ENCODE assay signal across 9 mouse cellular contexts in the genomic region with DNA sequence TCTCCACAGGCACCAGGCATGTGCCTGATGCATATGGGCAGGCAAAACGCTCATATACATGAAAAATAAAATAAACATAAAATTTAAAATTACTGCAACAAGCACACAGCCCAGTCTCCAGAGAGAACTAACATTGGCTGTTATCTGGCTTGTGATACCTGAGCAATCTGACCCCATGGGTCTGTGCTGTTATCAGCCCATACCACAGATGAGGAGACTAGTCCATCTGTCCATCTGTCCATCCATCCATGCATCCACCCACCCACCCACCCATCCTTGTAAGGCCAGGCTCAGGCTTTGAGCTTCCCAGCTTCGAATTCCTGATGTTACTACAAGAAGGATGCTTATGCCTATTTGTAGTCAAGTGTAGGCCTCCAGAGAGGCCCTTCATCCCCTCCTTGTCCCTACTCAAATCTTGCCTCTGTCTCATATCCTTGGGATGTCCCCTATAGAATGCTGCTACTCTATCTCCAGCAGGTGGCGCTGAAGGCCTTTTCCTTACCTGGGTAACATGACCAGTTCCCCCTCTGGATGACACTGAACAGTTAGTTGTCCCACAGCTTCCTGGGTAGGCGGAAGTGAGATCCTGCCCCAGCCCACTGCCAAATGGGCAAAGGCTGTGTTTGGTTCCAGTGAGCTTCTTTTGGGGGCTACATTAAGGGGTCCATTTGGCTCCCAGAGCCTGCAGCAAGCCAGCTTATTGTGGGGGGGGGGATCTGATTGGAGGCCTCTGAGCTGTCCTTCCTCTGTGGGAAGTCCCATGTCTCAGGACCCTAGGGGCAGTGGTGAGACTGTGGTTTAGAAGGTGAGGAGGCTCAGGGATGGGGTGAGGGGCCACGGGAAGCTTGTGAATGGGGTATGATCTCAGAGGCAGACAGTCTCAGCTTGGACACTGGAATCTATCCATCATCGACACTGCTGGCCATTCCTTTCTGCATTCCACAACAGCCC. TPM values are rescaled to one million over a fixed set of nuclear protein-coding genes. Genes with fewer than 3 reads are reported as not detected.
DNase-seq lines count a peak whose midpoint lies in the region; ATAC-seq and TF ChIP-seq lines count a peak whose summit lies in the region.
"Had no signal": no experiment of that assay in that cellular context is flagged by ENCODE, and none has a peak within 500 bp of the region (broad histone marks: within the 10 kb centered on the region; RNA-seq: fewer than 3 reads in every experiment).

No protein-coding gene starts in this region.

- H3K4me2 ChIP-seq in neural tube, embryonic 15.5 days, result no peak overlapping the region
- H3K4me2 ChIP-seq: heart, embryonic 13.5 days had no signal

- peak; percentile 96 for ATAC-seq in granulocyte monocyte progenitor cell, adult 5-6 weeks (replicated peaks; ENCODE audit: poor library complexity, severe bottlenecking)
- peak; percentile 38 for ATAC-seq in neural tube, embryonic 15.5 days (ENCODE audit: low FRiP score)

- TF ChIP-seq EP300 in MEL (IDR thresholded peaks at IDR 0.05; ENCODE audit: low read depth in 1 of 2, low read length in 2 of 2), result no peak

- no peaks in the 10 kb centered on the region for H3K36me3 ChIP-seq in MEL (ENCODE audit: control insufficient read depth in 1 of 2, insufficient read depth in 2 of 2, low read length in 2 of 2)
- H3K36me3 ChIP-seq in kidney, adult 2 months (ENCODE audit: control insufficient read depth, insufficient read depth, low read length), result no peaks in the 10 kb centered on the region
- H3K36me3 ChIP-seq in neural tube, embryonic 15.5 days, result no peaks in the 10 kb centered on the region
- H3K36me3 ChIP-seq: heart, embryonic 13.5 days had no signal

- TF ChIP-seq RAD21 in MEL (IDR thresholded peaks at IDR 0.05; ENCODE audit: low read depth, low read length), result peak; percentile 83

- no peaks in the 10 kb centered on the region for H3K79me2 ChIP-seq in MEL (ENCODE audit: control insufficient read depth, insufficient read depth, low read length, poor library complexity)

- DNase-seq in B cell, adult 2 months, result peak; percentile 55 to 60
- peak; percentile 91 for DNase-seq in MEL (ENCODE audit: low read depth, low spot score)
- peak; percentile 88 for DNase-seq in cerebellum, postnatal 10 days
- peak; percentile 83 for DNase-seq in kidney, adult 2 months
- DNase-seq in lung, adult 18-20 months, result peak; percentile 34 to 49
- no peak for DNase-seq in urinary bladder, adult 2 months (ENCODE audit: low spot score)

- peaks cover 0 to 4% of the 10 kb centered on the region in 2 experiments; a peak in 1 of 4 replicates for H3K4me1 ChIP-seq in MEL (ENCODE audit: control insufficient read depth in 1 of 2, insufficient read depth in 2 of 2, low read length in 2 of 2)
- H3K4me1 ChIP-seq in kidney, adult 2 months (ENCODE audit: control insufficient read depth, insufficient read depth, low read length), result no peaks in the 10 kb centered on the region
- H3K4me1 ChIP-seq in neural tube, embryonic 15.5 days, result no peaks in the 10 kb centered on the region

- no peaks in the 10 kb centered on the region for H3K27me3 ChIP-seq in MEL (ENCODE audit: control insufficient read depth in 1 of 2, insufficient read depth in 2 of 2, low read length in 2 of 2)
- no peaks in the 10 kb centered on the region for H3K27me3 ChIP-seq in kidney, adult 2 months (replicated peaks; ENCODE audit: control insufficient read depth, insufficient read depth, low read length)
- H3K27me3 ChIP-seq in neural tube, embryonic 15.5 days (replicated peaks), result no peaks in the 10 kb centered on the region; the same call in 1 of the 2 replicates

- no peak for TF ChIP-seq POLR2A in MEL (IDR thresholded peaks at IDR 0.05; ENCODE audit: control insufficient read depth in 1 of 2, insufficient read depth in 1 of 2, low read depth in 1 of 2, low read length in 2 of 2, poor library complexity in 1 of 2)
- no peak for TF ChIP-seq POLR2A in kidney, adult 2 months (IDR thresholded peaks at IDR 0.05; ENCODE audit: low read depth, low read length)

- peak; percentile 57 to 83 (median 75) for TF ChIP-seq CTCF in MEL (IDR thresholded peaks at IDR 0.05 in 2 of 3, conservative IDR thresholded peaks at IDR 0.05 in 1 of 3; ENCODE audit: control insufficient read depth in 1 of 3, insufficient read depth in 1 of 3, low read depth in 2 of 3, low read length in 3 of 3, poor library complexity in 1 of 3, severe bottlenecking in 1 of 3)
- TF ChIP-seq CTCF in kidney, adult 2 months (conservative IDR thresholded peaks at IDR 0.05; ENCODE audit: insufficient read depth, insufficient read length, low read depth, low read length), result peak; percentile 77

- H3K4me3 ChIP-seq in MEL (ENCODE audit: control insufficient read depth in 1 of 2, insufficient read depth in 1 of 2, low read depth in 2 of 2, low read length in 2 of 2), result peak overlapping the region; percentile 21 to 37; a peak in 2 of 4 replicates
- no peak overlapping the region for H3K4me3 ChIP-seq in kidney, adult 2 months (ENCODE audit: insufficient read depth, low read depth, low read length)
- no peak overlapping the region for H3K4me3 ChIP-seq in neural tube, embryonic 15.5 days (replicated peaks)
- H3K4me3 ChIP-seq: heart, embryonic 13.5 days had no signal

- H3K9me3 ChIP-seq in MEL (replicated peaks; ENCODE audit: insufficient read depth, low read length), result no peaks in the 10 kb centered on the region
- no peaks in the 10 kb centered on the region for H3K9me3 ChIP-seq in neural tube, embryonic 15.5 days (replicated peaks)
- H3K9me3 ChIP-seq: heart, embryonic 13.5 days had no signal

- peak overlapping the region; percentile 14; the same call in 1 of the 2 replicates for H3K9ac ChIP-seq in MEL (ENCODE audit: control insufficient read depth, low read depth, low read length, poor library complexity, severe bottlenecking)
- no peak overlapping the region for H3K9ac ChIP-seq in neural tube, embryonic 15.5 days (replicated peaks)
- H3K9ac ChIP-seq: heart, embryonic 13.5 days had no signal

- no peak overlapping the region for H3K27ac ChIP-seq in MEL (ENCODE audit: control insufficient read depth, low read depth, low read length)
- H3K27ac ChIP-seq in kidney, adult 2 months (ENCODE audit: insufficient read depth, low read depth, low read length), result no peak overlapping the region
- no peak overlapping the region for H3K27ac ChIP-seq in neural tube, embryonic 15.5 days (replicated peaks)
- H3K27ac ChIP-seq: heart, embryonic 13.5 days had no signal

- 35% methylated on average over 6 of the region's 6 CpGs for WGBS in kidney, adult 2 months
- WGBS in neural tube, embryonic 15.5 days, result 42% methylated on average over 6 of the region's 6 CpGs

TF ChIP-seq in MEL, 35 proteins besides CTCF, POLR2A, EP300 and RAD21 (continues in another document):
- peak; percentile 69 for TF ChIP-seq ZC3H11A (IDR thresholded peaks at IDR 0.05; ENCODE audit: low read depth, low read length)

RNA-seq across cellular contexts. Expression of gene 2510039O18Rik, which starts 19.5 kb away (rescaled TPM):
- 41.3 and 48.3 TPM in 2 replicates for total RNA-seq in MEL (2012; rRNA removed)
- 10 to 100 TPM in 1 of 2 experiments, not detected in 1; 59.9 TPM for polyA plus RNA-seq in MEL (2012; ENCODE audit: insufficient read depth in 1 of 2, insufficient read length in 2 of 2, low read depth in 1 of 2, low replicate concordance in 2 of 2, missing spikeins in 1 of 2)
- 28.6 and 32.6 TPM in 2 replicates for total RNA-seq in granulocyte monocyte progenitor cell, adult 5-6 weeks (2014; fragmentation: Nextera tagmentation)
- 33.6 and 45.4 TPM in 2 replicates for total RNA-seq in granulocyte monocyte progenitor cell, adult 5-6 weeks (2017)
- polyA plus RNA-seq in kidney, adult 2 months (2012; rRNA removed), result 62.6 and 82.4 TPM in 2 replicates
- polyA plus RNA-seq in neural tube, embryonic 15.5 days (2015; fragmentation: Nextera tagmentation; extraction: Ambion mirVana), result 11.5 and 13.5 TPM in 2 replicates
- polyA plus RNA-seq in urinary bladder, adult 2 months (2012; rRNA removed), result 47.0 and 48.2 TPM in 2 replicates

RNA-seq across cellular contexts. Expression of gene Plod1, which starts 23.6 kb away (rescaled TPM):
- total RNA-seq in MEL (2012; rRNA removed), result 7.2 and 8.2 TPM in 2 replicates
- 10 to 100 TPM in 1 of 2 experiments, not detected in 1; 20.8 TPM for polyA plus RNA-seq in MEL (2012; ENCODE audit: insufficient read depth in 1 of 2, insufficient read length in 2 of 2, low read depth in 1 of 2, low replicate concordance in 2 of 2, missing spikeins in 1 of 2)
- total RNA-seq in granulocyte monocyte progenitor cell, adult 5-6 weeks (2014; fragmentation: Nextera tagmentation), result 6.7 and 7.0 TPM in 2 replicates
- total RNA-seq in granulocyte monocyte progenitor cell, adult 5-6 weeks (2017), result 9.0 and 9.1 TPM in 2 replicates
- 42.1 and 45.9 TPM in 2 replicates for polyA plus RNA-seq in kidney, adult 2 months (2012; rRNA removed)
- 29.2 and 31.8 TPM in 2 replicates for polyA plus RNA-seq in neural tube, embryonic 15.5 days (2015; fragmentation: Nextera tagmentation; extraction: Ambion mirVana)
- 42.5 and 50.1 TPM in 2 replicates for polyA plus RNA-seq in urinary bladder, adult 2 months (2012; rRNA removed)

RNA-seq across cellular contexts. Expression of gene Nppb, which starts 25.4 kb away (rescaled TPM):
- total RNA-seq in MEL (2012; rRNA removed), result not detected in 2 replicates
- not detected for polyA plus RNA-seq in MEL (2012; ENCODE audit: insufficient read depth in 1 of 2, insufficient read length in 2 of 2, low read depth in 1 of 2, low replicate concordance in 2 of 2, missing spikeins in 1 of 2)
- total RNA-seq in granulocyte monocyte progenitor cell, adult 5-6 weeks (2014; fragmentation: Nextera tagmentation), result not detected in 2 replicates
- total RNA-seq in granulocyte monocyte progenitor cell, adult 5-6 weeks (2017), result not detected in 2 replicates
- not detected in 2 replicates for polyA plus RNA-seq in kidney, adult 2 months (2012; rRNA removed)
- 0.33 TPM in 1 of 2 replicates, not detected in the other for polyA plus RNA-seq in neural tube, embryonic 15.5 days (2015; fragmentation: Nextera tagmentation; extraction: Ambion mirVana)
- 0.09 TPM in 1 of 2 replicates, not detected in the other for polyA plus RNA-seq in urinary bladder, adult 2 months (2012; rRNA removed)

RNA-seq across cellular contexts. Expression of gene Nppa, which starts 40.4 kb away (rescaled TPM):
- total RNA-seq in MEL (2012; rRNA removed), result not detected in 2 replicates
- polyA plus RNA-seq in MEL (2012; ENCODE audit: insufficient read depth in 1 of 2, insufficient read length in 2 of 2, low read depth in 1 of 2, low replicate concordance in 2 of 2, missing spikeins in 1 of 2), result under 1 TPM in 1 of 2 experiments, not detected in 1; 0.26 TPM
- not detected in 2 replicates for total RNA-seq in granulocyte monocyte progenitor cell, adult 5-6 weeks (2014; fragmentation: Nextera tagmentation)
- not detected in 2 replicates for total RNA-seq in granulocyte monocyte progenitor cell, adult 5-6 weeks (2017)
- polyA plus RNA-seq in kidney, adult 2 months (2012; rRNA removed), result 0.30 and 0.58 TPM in 2 replicates
- 1.6 and 1.7 TPM in 2 replicates for polyA plus RNA-seq in neural tube, embryonic 15.5 days (2015; fragmentation: Nextera tagmentation; extraction: Ambion mirVana)
- 0.19 and 0.41 TPM in 2 replicates for polyA plus RNA-seq in urinary bladder, adult 2 months (2012; rRNA removed)

RNA-seq across cellular contexts. Expression of gene Mfn2, which starts 55.7 kb away (rescaled TPM):
- 16.0 and 19.0 TPM in 2 replicates for total RNA-seq in MEL (2012; rRNA removed)
- 10 to 100 TPM in 1 of 2 experiments, not detected in 1; 32.8 TPM for polyA plus RNA-seq in MEL (2012; ENCODE audit: insufficient read depth in 1 of 2, insufficient read length in 2 of 2, low read depth in 1 of 2, low replicate concordance in 2 of 2, missing spikeins in 1 of 2)
- total RNA-seq in granulocyte monocyte progenitor cell, adult 5-6 weeks (2014; fragmentation: Nextera tagmentation), result 34.4 and 38.9 TPM in 2 replicates
- 30.2 and 32.6 TPM in 2 replicates for total RNA-seq in granulocyte monocyte progenitor cell, adult 5-6 weeks (2017)
- polyA plus RNA-seq in kidney, adult 2 months (2012; rRNA removed), result 82.8 and 85.5 TPM in 2 replicates
- 89.9 and 100 TPM in 2 replicates for polyA plus RNA-seq in neural tube, embryonic 15.5 days (2015; fragmentation: Nextera tagmentation; extraction: Ambion mirVana)
- 49.7 and 68.9 TPM in 2 replicates for polyA plus RNA-seq in urinary bladder, adult 2 months (2012; rRNA removed)

Comparison
In these comparisons a context has a peak if more than half of its experiments do, and no peak if none do; other contexts are left out.
1. H3K4me3 ChIP-seq: peak in MEL (2 of 2); none in kidney, adult 2 months (single experiment) and neural tube, embryonic 15.5 days (single experiment).